Mouse (Mus musculus) CH12.LX (cell line): ENCODE data around the gene Kcnk2. TPM values are rescaled to one million over a fixed set of nuclear protein-coding genes. Genes with fewer than 3 reads are reported as not detected.
A peak's percentile ranks its signal among the peaks of the same experiment; 100 is the strongest.

Source experiments
- DNase-seq: peaks from one replicate; pipeline ENCODE4 v3.0.0-alpha.2; 2013; ENCODE audit errors: extremely low read depth
- H3K27ac ChIP-seq: 2 replicates; pipeline ENCODE4 v1.5.1; 2012; ENCODE audit warnings: low read depth, mild to moderate bottlenecking, control low read depth, moderate library complexity; ENCODE audit not compliant: insufficient read depth
- H3K27me3 ChIP-seq: replicated peaks from 2 replicates; pipeline ENCODE3; 2012; ENCODE audit warnings: inconsistent platforms
- H3K36me3 ChIP-seq, 2 experiments: replicated peaks in 1 of 2; 2 replicates each; pipeline versions ENCODE3 to v1.6.1; 2012; ENCODE audit warnings: inconsistent platforms in 1 of 2, low read length in 1 of 2, mild to moderate bottlenecking in 1 of 2, mixed read lengths in 1 of 2, moderate library complexity in 1 of 2; ENCODE audit not compliant: control insufficient read depth in 1 of 2, insufficient read depth in 1 of 2
- H3K4me1 ChIP-seq, 2 experiments: 2 replicates each; pipeline ENCODE4 v1.6.1; 2012; ENCODE audit warnings: inconsistent platforms in 1 of 2, moderate library complexity in 1 of 2; ENCODE audit not compliant: insufficient read depth in 2 of 2, control insufficient read depth in 1 of 2
- H3K4me2 ChIP-seq: 2 replicates; pipeline ENCODE4 v1.6.1; 2012; ENCODE audit warnings: low read depth, mild to moderate bottlenecking, control low read depth; ENCODE audit not compliant: poor library complexity, insufficient read depth, severe bottlenecking
- H3K4me3 ChIP-seq, 3 experiments: fragments of 150-350 bp in 1 of 3; sonication (generic) in 1 of 3; replicated peaks in 1 of 3; 2 replicates each; pipeline versions ENCODE3 to v1.5.1; 2011 to 2012; ENCODE audit warnings: low read depth in 2 of 3, low read length in 2 of 3, mild to moderate bottlenecking in 2 of 3, moderate library complexity in 2 of 3, control low read depth in 1 of 3, improper control_type of control experiment in 1 of 3, inconsistent platforms in 1 of 3, mixed read lengths in 1 of 3; ENCODE audit not compliant: poor library complexity in 1 of 3
- H3K79me2 ChIP-seq: replicated peaks from 2 replicates; pipeline ENCODE4 v1.6.1; 2012; ENCODE audit warnings: mild to moderate bottlenecking, moderate library complexity; ENCODE audit not compliant: control insufficient read depth, poor library complexity, insufficient read depth, severe bottlenecking; ENCODE audit errors: extremely low read depth
- H3K9ac ChIP-seq: 2 replicates; pipeline ENCODE4 v1.6.1; 2012; ENCODE audit warnings: low read depth, mild to moderate bottlenecking, control low read depth, moderate library complexity; ENCODE audit not compliant: insufficient read depth
- H3K9me3 ChIP-seq: replicated peaks from 2 replicates; pipeline ENCODE3; 2012; ENCODE audit warnings: low read length, inconsistent platforms, mixed read lengths
- BHLHE40 ChIP-seq: IDR thresholded peaks from 2 replicates; pipeline ENCODE4 v1.6.1; 2011; ENCODE audit warnings: mild to moderate bottlenecking, low read depth, low read length, improper control_type of control experiment
- ELF1 ChIP-seq: IDR thresholded peaks from 2 replicates; pipeline ENCODE4 v1.6.1; 2014; ENCODE audit warnings: low read depth, mild to moderate bottlenecking, inconsistent platforms, low read length, improper control_type of control experiment
- GABPA ChIP-seq: IDR thresholded peaks from 2 replicates; pipeline ENCODE4 v1.6.1; 2012; ENCODE audit warnings: low read depth, low read length, improper control_type of control experiment, inconsistent platforms; ENCODE audit not compliant: insufficient replicate concordance
- HCFC1 ChIP-seq: IDR thresholded peaks from 2 replicates; pipeline ENCODE4 v1.6.1; 2012; ENCODE audit warnings: low read depth, mild to moderate bottlenecking, inconsistent platforms, low read length, improper control_type of control experiment
- JUN ChIP-seq: IDR thresholded peaks from 2 replicates; pipeline ENCODE4 v1.6.1; 2011; ENCODE audit warnings: low read depth, mild to moderate bottlenecking, low read length, improper control_type of control experiment, moderate library complexity; ENCODE audit not compliant: insufficient read depth
- KAT2A ChIP-seq: IDR thresholded peaks from 2 replicates; pipeline ENCODE4 v1.6.1; 2012; ENCODE audit warnings: low read length, improper control_type of control experiment, inconsistent platforms; ENCODE audit not compliant: insufficient replicate concordance
- MAFK ChIP-seq: IDR thresholded peaks from 2 replicates; pipeline ENCODE4 v1.6.1; 2011; ENCODE audit warnings: low read length, improper control_type of control experiment; ENCODE audit not compliant: insufficient replicate concordance
- MAX ChIP-seq: IDR thresholded peaks from 2 replicates; pipeline ENCODE4 v1.6.1; 2011; ENCODE audit warnings: low read length, improper control_type of control experiment
- MYC ChIP-seq: IDR thresholded peaks from 2 replicates; pipeline ENCODE4 v1.6.1; 2011; ENCODE audit warnings: low read depth, mild to moderate bottlenecking, improper control_type of control experiment, low read length
- RAD21 ChIP-seq: IDR thresholded peaks from 2 replicates; pipeline ENCODE4 v1.6.1; 2011; ENCODE audit warnings: low read depth, mild to moderate bottlenecking, low read length, improper control_type of control experiment, moderate library complexity
- TBP ChIP-seq: conservative IDR thresholded peaks from 2 replicates; pipeline ENCODE4 v1.6.1; 2011; ENCODE audit warnings: low read depth, low read length, improper control_type of control experiment
- TCF12 ChIP-seq: IDR thresholded peaks from 2 replicates; pipeline ENCODE4 v1.6.1; 2014; ENCODE audit warnings: low read depth, mild to moderate bottlenecking, inconsistent platforms, low read length, improper control_type of control experiment
- dilution Hi-C: fragments of 300-500 bp; cut with MboI; formaldehyde crosslinking; loops from 2 replicates; pipeline ENCODE4 v1.14.3; 2020; ENCODE audit warnings: low sequenced_read_pairs; ENCODE audit not compliant: extremely low pct_unique_long_range_greater_than_20kb, extremely low pct_ligation_motif_present
- in situ Hi-C: fragments of 300-500 bp; cut with MboI; formaldehyde crosslinking; loops from 3 replicates; pipeline ENCODE4 v1.14.3; 2019; ENCODE audit warnings: low sequenced_read_pairs, low pct_ligation_motif_present, low pct_unique_long_range_greater_than_20kb, mixed read lengths
- polyA plus RNA-seq: library from polyadenylated mRNA; unstranded; fragments of >175 nt; gene quantifications from 2 replicates; pipeline ENCODE4 v1.2.1, GENCODE M21; 2012; ENCODE audit warnings: low read depth; ENCODE audit not compliant: insufficient read length
- total RNA-seq, 2 experiments: library from RNA; depleted of rRNA; stranded (reverse); fragments of 300-350 nt in 1 of 2; fragments of >200 nt in 1 of 2; gene quantifications; 2 replicates each; pipeline ENCODE4 v1.2.3; 2012 to 2014

Kcnk2 gene
- total and polyA plus RNA-seq, 3 experiments: 0.19 TPM; not detected in 2

DNA sequence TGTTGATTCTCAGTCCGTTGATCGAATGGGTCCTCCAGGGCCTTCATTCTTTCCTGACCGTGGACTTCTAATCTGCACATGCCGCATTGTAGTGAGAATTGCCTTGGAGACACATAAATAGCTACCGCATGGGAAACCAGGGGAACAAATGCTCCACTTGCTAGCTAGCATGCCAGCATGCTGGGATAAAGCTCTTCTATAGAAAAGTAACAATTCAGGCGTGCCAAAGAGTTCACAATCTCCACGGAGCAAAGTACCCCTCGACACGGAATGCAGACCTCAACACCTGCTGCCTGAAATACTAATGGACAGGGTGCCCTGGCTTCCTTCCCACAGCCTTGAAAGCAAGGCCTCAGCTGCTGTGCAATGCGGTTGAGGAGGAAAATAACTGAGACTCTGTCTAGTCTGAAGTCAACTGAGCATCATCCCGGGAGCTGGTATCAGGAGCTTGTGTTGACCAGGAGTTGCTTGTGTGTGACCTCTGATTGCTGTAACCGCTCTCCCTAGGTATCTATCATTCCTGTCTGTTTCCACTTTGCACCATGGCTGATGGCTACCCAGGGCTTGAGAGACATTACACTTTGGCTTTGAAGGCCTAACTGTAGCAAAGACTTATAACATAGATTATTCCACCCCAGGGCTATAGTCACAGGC lies 214.2 kb downstream of the Kcnk2 start:
- TF ChIP-seq TCF12 (no peak), JUN (no peak)
- no peak for DNase-seq
- no peak overlapping the region for H3K9ac ChIP-seq
- H3K27me3 ChIP-seq: no peaks in the 10 kb centered on the region
- peaks cover 8% of the 10 kb centered on the region for H3K9me3 ChIP-seq
- H3K4me3 ChIP-seq: no peak overlapping the region
- peaks cover 0 to 13% of the 10 kb centered on the region in 2 experiments; a peak in 2 of 4 replicates for H3K4me1 ChIP-seq
- H3K27ac ChIP-seq: no peak overlapping the region
- in situ Hi-C loops (no loop called here), dilution Hi-C loops (no loop called here)
- no peaks in the 10 kb centered on the region for H3K36me3 ChIP-seq
- H3K79me2 ChIP-seq: no peaks in the 10 kb centered on the region
- no peak overlapping the region for H3K4me2 ChIP-seq

DNA sequence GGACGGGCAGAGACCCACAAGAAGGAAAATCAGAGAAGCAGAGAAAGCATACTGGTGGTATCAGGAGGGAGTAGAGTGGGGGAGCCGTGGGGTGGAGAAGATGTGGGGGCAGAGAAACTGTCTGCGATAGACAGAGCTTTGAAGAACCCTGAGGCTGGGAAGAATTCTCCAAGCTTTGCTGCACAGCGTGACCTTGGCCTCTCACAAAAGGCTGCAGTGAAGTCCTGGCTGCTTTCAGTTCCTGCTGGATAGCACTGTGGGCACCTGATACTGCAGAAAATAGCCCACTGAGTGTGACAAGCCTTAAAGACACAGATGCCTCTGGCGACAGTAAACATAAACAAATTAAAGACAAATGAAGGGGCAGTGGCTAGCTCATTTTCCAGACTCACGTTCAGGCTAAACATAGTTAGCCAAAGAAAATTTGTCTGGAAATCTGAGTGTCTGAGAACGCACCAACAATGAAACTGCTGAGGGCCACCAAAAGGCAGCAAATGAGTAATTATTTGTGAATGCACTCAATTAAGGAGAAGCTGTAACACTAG lies 216.8 kb downstream of the Kcnk2 start:
- peak; percentile 14 for DNase-seq
- no peak overlapping the region for H3K27ac ChIP-seq
- TF ChIP-seq BHLHE40 (peak; percentile 47; the same call in 1 of the 2 replicates), RAD21 (no peak)
- no peaks in the 10 kb centered on the region for H3K27me3 ChIP-seq
- H3K79me2 ChIP-seq: no peaks in the 10 kb centered on the region
- no peak overlapping the region for H3K9ac ChIP-seq
- peaks cover 0 to 15% of the 10 kb centered on the region in 2 experiments; a peak in 2 of 4 replicates for H3K4me1 ChIP-seq
- no peak overlapping the region for H3K4me3 ChIP-seq
- dilution Hi-C loops (no loop called here), in situ Hi-C loops (no loop called here)
- peaks cover 8% of the 10 kb centered on the region for H3K9me3 ChIP-seq
- 0 out of 2 replicates have a peak overlapping the region, but pooled peaks have one; percentile 21 for H3K4me2 ChIP-seq
- H3K36me3 ChIP-seq: no peaks in the 10 kb centered on the region

DNA sequence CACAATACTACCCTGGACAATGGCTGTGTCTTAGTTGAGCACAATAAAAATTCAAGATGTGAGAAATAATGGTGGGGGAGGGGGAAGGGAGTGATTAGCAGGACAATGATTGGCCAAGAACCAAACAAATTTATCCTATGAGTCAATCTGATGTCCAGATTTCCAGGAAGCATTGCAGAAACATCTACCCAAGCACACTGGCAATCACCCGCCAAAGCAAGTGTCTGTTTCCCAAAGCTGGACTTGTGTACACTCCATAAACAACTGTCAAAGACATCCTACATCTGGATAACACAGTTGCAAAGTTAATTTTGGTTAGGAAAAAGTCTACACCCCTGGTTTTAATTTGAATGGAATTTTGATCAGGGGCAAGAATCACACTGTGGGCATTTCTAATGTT lies 224.3 kb downstream of the Kcnk2 start:
- no peak for TF ChIP-seq MAX
- TF ChIP-seq TBP: no peak
- no peak for TF ChIP-seq HCFC1
- no peak for TF ChIP-seq GABPA
- no peak for TF ChIP-seq ELF1
- no peak for TF ChIP-seq MAFK
- no peak for TF ChIP-seq KAT2A
- no peak for TF ChIP-seq MYC
- Histone ChIP-seq H3K27ac (no peak overlapping the region), H3K4me2 (no peak overlapping the region), H3K36me3 (no peaks in the 10 kb centered on the region), H3K4me3 (no peak overlapping the region), H3K9me3 (no peaks in the 10 kb centered on the region), H3K4me1 (peaks cover 0 to 8% of the 10 kb centered on the region in 2 experiments; a peak in 2 of 4 replicates), H3K27me3 (no peaks in the 10 kb centered on the region), H3K79me2 (no peaks in the 10 kb centered on the region), H3K9ac (no peak overlapping the region)
- dilution Hi-C loops (no loop called here), in situ Hi-C loops (no loop called here)
- no peak for DNase-seq
